Mouse (Mus musculus): Measurements from ENCODE around the gene Alkbh5. TPM values are rescaled to one million over a fixed set of nuclear protein-coding genes. Genes with fewer than 3 reads are reported as not detected.
"Not testable (repeated sequence)": the region's sequence is repeated elsewhere in the genome, so short reads cannot be mapped to it uniquely, and the experiment has no call there.

Alkbh5 gene
- total RNA-seq, 2 experiments from 2014 or later = 39.0 to 40.1 TPM

GRCm38 (mm10) chr11:60541831-60542230, 5.7 kb downstream of the Alkbh5 start:
- no peak for DNase-seq (ENCODE audit: low spot score in 2 of 2)

- DNase-seq (ENCODE audit: low spot score in 2 of 2) = not testable (repeated sequence)
Observed at GRCm38 (mm10) chr11:60543211-60543610, 7.0 kb downstream of the Alkbh5 start.

- DNase-seq (ENCODE audit: low spot score in 2 of 2) = no peak
Observed at GRCm38 (mm10) chr11:60545433-60545832, 9.3 kb downstream of the Alkbh5 start.

GRCm38 (mm10) chr11:60548112-60548511, 11.9 kb downstream of the Alkbh5 start:
- DNase-seq (ENCODE audit: low spot score in 2 of 2) = no peak

- DNase-seq (ENCODE audit: low spot score in 2 of 2) = no peak
Observed at GRCm38 (mm10) chr11:60553091-60553490, 16.9 kb downstream of the Alkbh5 start.

GRCm38 (mm10) chr11:60557675-60558074, 21.5 kb downstream of the Alkbh5 start:
- DNase-seq (ENCODE audit: low spot score in 2 of 2) = no peak

- peak; percentile 77 to 79 for DNase-seq (ENCODE audit: low spot score in 2 of 2)
Observed at GRCm38 (mm10) chr11:60559342-60559741, 23.2 kb downstream of the Alkbh5 start.

GRCm38 (mm10) chr11:60574006-60574405, 37.8 kb downstream of the Alkbh5 start:
- not testable (repeated sequence) for DNase-seq (ENCODE audit: low spot score in 2 of 2)

Other genes with a start within 250 kb of the Alkbh5 start
- 100 to 1,000 TPM; 112 to 114 TPM for gene Tom1l2, start 183.5 kb upstream of the Alkbh5 start, total RNA-seq (2021)
- 1 to 10 TPM; 6.5 to 7.2 TPM for gene Drc3, start 183.1 kb upstream of the Alkbh5 start, total RNA-seq (2021)
- 10 to 100 TPM; 38.0 to 39.3 TPM for gene Gid4, start 119.2 kb upstream of the Alkbh5 start, total RNA-seq (2021)
- 10 to 100 TPM; 28.3 to 31.8 TPM for gene Atpaf2, start 117.9 kb upstream of the Alkbh5 start, total RNA-seq (2021)
- gene Drg2, start 81.8 kb upstream of the Alkbh5 start, total RNA-seq (2021) = 10 to 100 TPM; 64.2 to 73.8 TPM
- gene Myo15, start 67.0 kb upstream of the Alkbh5 start, total RNA-seq (2021) = under 1 TPM; 0.13 to 0.18 TPM
- gene Llgl1, start 163.3 kb downstream of the Alkbh5 start, total RNA-seq (2021) = 10 to 100 TPM; 42.5 to 47.3 TPM
- 10 to 100 TPM; 54.7 to 57.8 TPM for gene Flii, start 190.9 kb downstream of the Alkbh5 start, total RNA-seq (2021)
- gene Mief2, start 192.0 kb downstream of the Alkbh5 start, total RNA-seq (2021) = 10 to 100 TPM; 25.4 to 27.7 TPM
- gene Top3a, start 241.0 kb downstream of the Alkbh5 start, total RNA-seq (2021) = 1 to 10 TPM; 5.8 to 6.1 TPM
- 10 to 100 TPM; 22.1 to 23.6 TPM for gene Smcr8, start 241.1 kb downstream of the Alkbh5 start, total RNA-seq (2021)